Mouse (Mus musculus): Measurements from ENCODE around the gene Hist1h4k. TPM values are rescaled to one million over a fixed set of nuclear protein-coding genes. Genes with fewer than 3 reads are reported as not detected.
"Not testable (repeated sequence)": the region's sequence is repeated elsewhere in the genome, so short reads cannot be mapped to it uniquely, and the experiment has no call there.

The Hist1h4k gene
- 1.3 and 3.0 TPM in 2 replicates for polyA plus RNA-seq (2015; fragmentation: Nextera tagmentation; extraction: Ambion mirVana)

DNA sequence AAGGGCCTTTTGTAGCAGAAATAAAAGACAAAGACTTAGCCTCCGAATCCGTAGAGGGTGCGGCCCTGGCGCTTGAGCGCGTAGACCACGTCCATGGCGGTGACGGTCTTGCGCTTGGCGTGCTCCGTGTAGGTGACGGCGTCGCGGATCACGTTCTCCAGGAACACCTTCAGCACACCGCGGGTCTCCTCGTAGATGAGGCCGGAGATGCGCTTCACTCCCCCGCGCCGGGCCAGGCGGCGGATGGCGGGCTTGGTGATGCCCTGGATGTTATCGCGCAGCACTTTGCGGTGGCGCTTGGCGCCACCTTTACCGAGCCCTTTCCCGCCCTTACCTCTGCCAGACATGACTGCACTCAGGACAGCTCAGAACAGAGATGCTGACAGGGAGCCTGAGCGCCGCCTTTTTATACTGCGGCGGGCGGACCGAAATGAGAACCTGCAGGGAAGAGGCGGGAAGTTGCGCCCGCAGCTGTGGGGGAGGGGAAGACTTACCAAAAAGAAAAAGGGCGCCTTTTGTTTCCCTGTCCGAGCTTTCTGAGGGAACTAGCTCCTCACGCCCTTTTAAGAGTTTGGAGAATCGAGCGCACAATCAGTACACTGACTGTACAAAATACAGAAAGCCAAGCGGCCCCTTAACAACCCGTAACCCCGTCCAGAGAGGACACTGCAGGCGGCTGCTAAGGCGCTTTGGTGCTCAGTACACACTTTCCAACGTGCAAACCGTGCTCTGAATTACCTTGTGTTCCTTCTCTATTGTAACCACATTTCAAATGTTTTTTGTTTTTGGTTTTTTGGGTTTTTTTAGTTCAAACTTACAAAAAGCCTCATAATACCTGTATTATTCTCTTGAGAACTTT, at the start of gene Hist1h4k:
Gene Hist1h4k (minus strand): TSS at position 347 of the 859 bp plus-strand sequence.
- not testable (repeated sequence) for H3K36me3 ChIP-seq; H3K27me3 ChIP-seq; H3K9me3 ChIP-seq (replicated peaks)
- peak; percentile 70 for ATAC-seq (replicated peaks; ENCODE audit: insufficient number of reproducible peaks, insufficient read depth, low FRiP score, low read depth)
- Histone ChIP-seq H3K9ac (peak within 1 kb of the TSS; percentile 61), H3K4me3 (peak within 1 kb of the TSS; percentile 53), H3K4me2 (peak within 1 kb of the TSS; percentile 67), H3K4me1 (replicated peaks) (peaks cover 28% of the 10 kb centered on the region), H3K27ac (peak within 1 kb of the TSS; percentile 92)
- WGBS: under 1% methylated on average over 49 of the region's 56 CpGs

DNA sequence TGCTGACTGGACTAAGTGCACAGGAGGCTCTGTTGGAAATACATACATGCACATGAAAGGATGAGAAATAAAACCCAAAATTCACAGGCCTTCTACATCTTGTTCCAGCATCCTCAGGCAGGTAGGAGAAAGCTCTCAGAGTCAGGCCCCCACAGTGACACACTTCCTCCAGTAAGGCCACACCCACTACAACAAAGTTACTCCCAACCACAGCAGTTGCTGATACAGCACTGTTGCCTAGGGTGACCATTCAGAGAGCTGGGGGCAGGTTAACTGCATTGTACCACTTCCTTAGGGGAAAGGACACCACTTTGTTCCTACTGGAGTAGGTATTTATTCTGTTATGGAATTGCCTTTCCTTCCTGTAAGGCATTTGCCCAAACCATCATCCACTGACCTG, 46.9 kb upstream of the Hist1h4k start:
- not testable (repeated sequence) for H3K4me3 ChIP-seq; H3K27me3 ChIP-seq; H3K27ac ChIP-seq; H3K4me2 ChIP-seq; H3K36me3 ChIP-seq; H3K4me1 ChIP-seq (replicated peaks); ATAC-seq (replicated peaks; ENCODE audit: insufficient number of reproducible peaks, insufficient read depth, low FRiP score, low read depth); H3K9ac ChIP-seq; H3K9me3 ChIP-seq (replicated peaks)

DNA sequence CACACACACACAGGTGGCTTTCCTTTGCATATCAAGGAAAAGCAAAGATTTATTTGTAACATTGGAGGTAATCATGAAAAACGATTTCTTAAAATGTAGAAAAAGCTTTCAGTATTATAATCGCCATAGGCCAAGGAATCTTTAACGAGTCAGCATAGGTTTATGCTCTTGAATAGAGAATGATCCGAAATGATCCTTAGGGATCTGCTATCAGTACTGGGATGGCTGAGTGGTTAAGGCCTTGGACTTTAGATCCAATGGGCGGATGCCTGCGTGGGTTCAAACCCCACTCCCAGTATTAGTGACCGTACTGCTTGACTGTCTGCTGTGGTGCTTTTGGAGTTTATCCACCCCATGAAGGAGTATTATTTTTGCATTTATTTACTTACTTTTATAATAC, 45.3 kb upstream of the Hist1h4k start:
- ATAC-seq (replicated peaks; ENCODE audit: insufficient number of reproducible peaks, insufficient read depth, low FRiP score, low read depth): no peak
- 89% methylated on average over 7 of the region's 7 CpGs for WGBS

DNA sequence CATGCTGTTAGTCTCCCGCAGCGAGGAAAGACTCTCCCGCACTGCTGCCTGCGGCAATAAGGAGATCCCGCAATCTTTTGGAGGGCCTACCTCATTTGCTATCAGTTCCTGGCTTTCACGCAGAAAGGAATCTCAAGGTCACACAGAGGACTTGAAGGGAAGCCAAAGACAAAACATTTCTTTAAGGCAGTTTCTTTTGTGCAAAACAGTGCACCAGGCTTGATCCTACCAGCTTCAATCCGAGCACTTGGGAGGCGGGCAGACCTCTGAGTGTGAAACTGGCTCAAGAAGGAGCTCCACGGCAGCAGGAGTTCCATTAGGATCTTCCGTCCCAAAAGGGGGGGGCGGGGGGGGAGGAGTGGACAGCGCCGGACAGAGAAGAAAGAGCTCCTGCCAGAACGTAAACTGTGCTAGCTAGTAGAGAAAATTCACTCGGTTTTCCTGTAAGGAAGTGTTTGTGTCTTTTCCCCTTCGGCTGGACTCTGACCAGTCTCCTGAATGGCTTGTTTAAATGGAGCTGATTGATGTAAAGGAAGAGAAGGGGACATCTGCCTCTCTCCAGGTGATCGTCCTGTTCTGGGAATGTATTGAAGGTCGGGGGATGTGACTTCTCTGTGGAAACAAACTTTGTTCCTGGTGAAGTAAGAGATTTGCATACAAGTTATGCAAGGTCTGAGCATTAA, 40.4 kb upstream of the Hist1h4k start:
- Histone ChIP-seq H3K4me1 (replicated peaks) (peaks cover 20% of the 10 kb centered on the region), H3K9me3 (replicated peaks) (no peaks in the 10 kb centered on the region), H3K27me3 (no peaks in the 10 kb centered on the region), H3K9ac (peak overlapping the region; percentile 47), H3K27ac (no peak overlapping the region), H3K4me2 (peak overlapping the region; percentile 69), H3K4me3 (peak overlapping the region; percentile 36), H3K36me3 (no peaks in the 10 kb centered on the region)
- 8% methylated on average over 18 of the region's 18 CpGs for WGBS
- no peak for ATAC-seq (replicated peaks; ENCODE audit: insufficient number of reproducible peaks, insufficient read depth, low FRiP score, low read depth)

More for the DNA sequence above, 45.3 kb upstream of the Hist1h4k start:
- no peak overlapping the region for H3K27ac ChIP-seq
- no peaks in the 10 kb centered on the region for H3K9me3 ChIP-seq (replicated peaks)
- H3K4me1 ChIP-seq (replicated peaks): peaks cover 4% of the 10 kb centered on the region
- H3K27me3 ChIP-seq: no peaks in the 10 kb centered on the region
- H3K4me2 ChIP-seq: no peak overlapping the region
- no peaks in the 10 kb centered on the region for H3K36me3 ChIP-seq
- H3K4me3 ChIP-seq: no peak overlapping the region
- no peak overlapping the region for H3K9ac ChIP-seq

DNA sequence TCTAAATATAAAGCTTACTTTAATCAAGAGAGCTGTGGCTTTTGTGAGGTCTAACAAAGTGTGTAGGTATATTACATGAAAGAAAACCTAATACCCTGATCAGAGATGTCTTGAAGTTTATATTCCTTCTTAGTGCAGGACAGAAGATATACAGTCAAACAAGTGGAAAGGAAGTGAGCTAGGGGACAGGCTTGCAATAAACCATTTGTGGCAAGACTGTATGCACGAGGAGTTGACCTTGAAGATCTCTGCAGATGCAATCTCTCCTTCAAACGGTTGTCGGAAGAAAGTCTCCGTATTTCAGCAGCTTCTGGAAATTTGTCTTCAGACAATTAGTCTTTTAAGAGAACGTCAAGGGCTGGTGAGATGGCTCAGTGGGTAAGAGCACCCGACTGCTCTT, 39.6 kb upstream of the Hist1h4k start:
- Histone ChIP-seq H3K9ac (no peak overlapping the region), H3K4me1 (replicated peaks) (peaks cover 20% of the 10 kb centered on the region), H3K4me2 (no peak overlapping the region), H3K36me3 (no peaks in the 10 kb centered on the region), H3K27ac (no peak overlapping the region), H3K9me3 (replicated peaks) (no peaks in the 10 kb centered on the region), H3K4me3 (no peak overlapping the region), H3K27me3 (no peaks in the 10 kb centered on the region)
- WGBS: 54% methylated on average over 6 of the region's 6 CpGs
- no peak for ATAC-seq (replicated peaks; ENCODE audit: insufficient number of reproducible peaks, insufficient read depth, low FRiP score, low read depth)

DNA sequence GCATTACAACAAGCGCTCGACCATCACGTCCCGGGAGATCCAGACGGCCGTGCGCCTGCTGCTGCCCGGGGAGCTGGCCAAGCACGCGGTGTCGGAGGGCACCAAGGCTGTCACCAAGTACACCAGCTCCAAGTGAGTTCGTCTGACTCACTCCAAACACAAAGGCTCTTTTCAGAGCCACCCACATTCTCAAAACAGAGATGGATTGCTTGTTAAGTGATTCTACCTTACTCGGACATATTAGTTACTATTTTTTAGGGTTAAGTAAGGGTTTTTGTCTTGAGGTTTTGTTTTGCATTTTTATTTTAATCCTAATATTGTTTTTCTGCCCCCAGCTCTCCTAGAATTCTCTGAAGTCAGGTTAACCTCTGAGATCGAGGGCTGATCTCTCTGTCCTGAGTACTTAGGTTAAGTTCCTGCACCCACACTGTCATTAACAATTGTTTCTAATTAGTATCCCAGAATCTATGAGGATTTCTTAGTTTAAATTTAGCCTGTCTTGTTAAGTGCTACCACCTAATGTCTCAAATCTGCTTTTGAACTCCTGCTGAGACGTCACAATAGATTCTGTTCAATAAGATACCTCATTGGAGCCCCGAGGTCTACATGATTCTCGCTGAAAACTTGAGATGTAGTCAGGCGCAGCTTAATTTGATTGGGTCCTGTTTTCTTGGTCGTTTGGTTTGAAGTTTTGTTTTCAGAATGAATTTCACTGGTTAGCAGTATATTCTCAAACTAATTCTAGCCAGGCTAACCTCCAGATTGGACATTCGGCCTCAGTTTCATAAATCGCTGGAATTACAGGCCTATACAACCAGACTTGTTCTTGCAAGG, 37.7 kb upstream of the Hist1h4k start:
- no peak overlapping the region for H3K9ac ChIP-seq

DNA sequence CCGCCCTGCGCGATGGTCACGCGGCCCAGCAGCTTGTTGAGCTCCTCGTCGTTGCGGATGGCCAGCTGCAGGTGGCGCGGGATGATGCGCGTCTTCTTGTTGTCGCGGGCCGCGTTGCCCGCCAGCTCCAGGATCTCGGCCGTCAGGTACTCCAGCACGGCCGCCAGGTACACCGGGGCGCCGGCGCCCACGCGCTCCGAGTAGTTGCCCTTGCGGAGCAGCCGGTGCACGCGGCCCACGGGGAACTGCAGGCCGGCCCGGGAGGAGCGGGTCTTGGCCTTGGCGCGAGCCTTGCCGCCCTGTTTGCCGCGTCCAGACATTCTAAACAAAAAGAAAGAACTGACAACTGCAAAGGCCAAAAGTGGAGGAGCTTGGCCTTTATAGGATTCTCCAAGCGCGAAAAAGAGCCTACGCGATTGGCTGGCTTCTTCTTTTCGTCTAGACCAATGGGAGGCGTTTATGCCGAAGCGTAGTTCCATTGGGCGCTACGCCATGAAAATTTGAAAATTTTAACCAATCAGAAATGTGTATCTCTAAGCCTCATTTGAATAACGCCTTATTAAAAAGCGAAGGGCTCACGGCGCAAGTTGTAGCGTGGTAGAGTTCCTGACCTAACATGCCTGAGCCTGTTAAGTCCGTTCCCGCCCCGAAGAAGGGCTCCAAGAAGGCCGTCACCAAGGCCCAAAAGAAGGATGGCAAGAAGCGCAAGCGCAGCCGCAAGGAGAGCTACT, 36.8 kb upstream of the Hist1h4k start, which contains the start of the genes Hist1h2an and Hist1h2bp:
Gene Hist1h2an (minus strand): TSS at position 320 of the 731 bp plus-strand sequence.
Gene Hist1h2bp (plus strand): TSS at position 563 of the 731 bp plus-strand sequence.
- peak; percentile 92 for ATAC-seq (replicated peaks; ENCODE audit: insufficient number of reproducible peaks, insufficient read depth, low FRiP score, low read depth)
- under 1% methylated on average over 44 of the region's 63 CpGs for WGBS
- Histone ChIP-seq H3K4me3 (peak within 1 kb of the TSS; percentile 46), H3K4me2 (peak within 1 kb of the TSS; percentile 64), H3K4me1 (replicated peaks) (peaks cover 37% of the 10 kb centered on the region), H3K27ac (peak within 1 kb of the TSS; percentile 83), H3K9ac (peak within 1 kb of the TSS; percentile 54)
- not testable (repeated sequence) for H3K27me3 ChIP-seq; H3K36me3 ChIP-seq; H3K9me3 ChIP-seq (replicated peaks)

More for the DNA sequence above, 37.7 kb upstream of the Hist1h4k start:
- H3K4me2 ChIP-seq: peak overlapping the region; percentile 64
- H3K27ac ChIP-seq: peak overlapping the region; percentile 83
- H3K27me3 ChIP-seq: no peaks in the 10 kb centered on the region
- H3K4me1 ChIP-seq (replicated peaks): peaks cover 30% of the 10 kb centered on the region
- H3K9me3 ChIP-seq (replicated peaks): no peaks in the 10 kb centered on the region
- WGBS: 24% methylated on average over 17 of the region's 21 CpGs
- H3K4me3 ChIP-seq: peak overlapping the region; percentile 46
- ATAC-seq (replicated peaks; ENCODE audit: insufficient number of reproducible peaks, insufficient read depth, low FRiP score, low read depth): peak; percentile 3; the same call in 1 of the 2 replicates
- H3K36me3 ChIP-seq: no peaks in the 10 kb centered on the region

DNA sequence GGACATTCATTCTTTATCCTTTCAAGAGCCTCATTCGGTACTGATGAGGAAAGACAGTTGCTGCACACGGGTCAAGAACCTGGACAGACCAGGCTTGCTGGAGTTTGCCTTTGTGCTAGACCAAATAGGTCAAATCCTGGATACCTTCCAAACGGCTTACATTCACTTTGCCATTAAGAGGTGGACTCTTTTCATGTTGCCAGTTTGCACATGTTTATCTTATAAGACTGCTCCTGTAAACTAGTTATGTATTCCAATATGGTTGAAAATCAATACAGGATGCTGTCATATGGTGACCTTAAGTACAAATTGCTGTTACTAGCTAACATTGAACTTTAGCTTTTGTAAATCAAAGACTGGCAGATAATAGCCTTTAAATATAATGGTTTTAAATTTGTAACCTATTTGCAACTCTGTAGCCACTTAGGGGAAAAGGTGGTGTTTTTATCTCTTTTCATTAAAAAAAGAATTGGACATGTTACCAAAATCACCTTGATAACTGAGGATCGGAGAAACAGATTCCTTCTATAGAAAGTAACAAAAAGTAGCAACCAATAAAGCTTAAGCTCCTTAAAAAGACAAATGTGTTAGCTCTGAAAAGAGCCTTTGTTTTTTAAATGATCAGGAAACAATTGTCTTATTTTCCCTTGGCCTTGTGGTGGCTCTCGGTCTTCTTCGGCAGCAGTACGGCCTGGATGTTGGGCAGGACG, 36.0 kb upstream of the Hist1h4k start:
- peak overlapping the region; percentile 54 for H3K9ac ChIP-seq
- no peaks in the 10 kb centered on the region for H3K36me3 ChIP-seq
- no peak for ATAC-seq (replicated peaks; ENCODE audit: insufficient number of reproducible peaks, insufficient read depth, low FRiP score, low read depth)
- 7% methylated on average over 8 of the region's 8 CpGs for WGBS
- H3K4me1 ChIP-seq (replicated peaks): peaks cover 38% of the 10 kb centered on the region
- no peaks in the 10 kb centered on the region for H3K9me3 ChIP-seq (replicated peaks)
- peak overlapping the region; percentile 46 for H3K4me3 ChIP-seq
- peak overlapping the region; percentile 83 for H3K27ac ChIP-seq
- no peaks in the 10 kb centered on the region for H3K27me3 ChIP-seq
- peak overlapping the region; percentile 64 for H3K4me2 ChIP-seq

DNA sequence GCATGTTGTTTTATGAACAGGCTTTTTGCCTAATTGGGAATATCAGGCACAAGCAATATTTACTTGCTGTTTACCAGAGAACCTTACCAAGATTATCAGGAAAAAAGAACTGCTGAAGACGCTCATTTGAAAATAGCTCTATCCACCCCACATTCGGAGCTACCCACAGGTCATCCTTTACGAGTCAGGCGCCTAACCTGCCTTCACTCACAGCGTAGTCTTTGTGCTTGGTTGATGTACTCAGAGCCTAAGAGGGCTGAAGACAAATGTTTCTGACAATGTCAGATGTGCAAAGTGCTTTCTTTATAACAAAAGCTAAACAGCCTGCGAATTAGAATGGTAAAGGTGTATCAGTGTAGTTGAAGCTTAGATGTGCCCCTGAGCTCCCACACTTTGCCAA, 34.0 kb upstream of the Hist1h4k start:
- ATAC-seq (replicated peaks; ENCODE audit: insufficient number of reproducible peaks, insufficient read depth, low FRiP score, low read depth): no peak
- Histone ChIP-seq H3K9me3 (replicated peaks) (no peaks in the 10 kb centered on the region), H3K4me3 (peak overlapping the region; percentile 51; the same call in 1 of the 2 replicates), H3K9ac (0 out of 2 replicates have a peak overlapping the region, but pooled peaks have one; percentile 28), H3K4me1 (replicated peaks) (peaks cover 45% of the 10 kb centered on the region), H3K27me3 (no peaks in the 10 kb centered on the region), H3K36me3 (no peaks in the 10 kb centered on the region), H3K4me2 (peak overlapping the region; percentile 76; the same call in 1 of the 2 replicates), H3K27ac (peak overlapping the region; percentile 73)
- WGBS: 54% methylated on average over 6 of the region's 6 CpGs

DNA sequence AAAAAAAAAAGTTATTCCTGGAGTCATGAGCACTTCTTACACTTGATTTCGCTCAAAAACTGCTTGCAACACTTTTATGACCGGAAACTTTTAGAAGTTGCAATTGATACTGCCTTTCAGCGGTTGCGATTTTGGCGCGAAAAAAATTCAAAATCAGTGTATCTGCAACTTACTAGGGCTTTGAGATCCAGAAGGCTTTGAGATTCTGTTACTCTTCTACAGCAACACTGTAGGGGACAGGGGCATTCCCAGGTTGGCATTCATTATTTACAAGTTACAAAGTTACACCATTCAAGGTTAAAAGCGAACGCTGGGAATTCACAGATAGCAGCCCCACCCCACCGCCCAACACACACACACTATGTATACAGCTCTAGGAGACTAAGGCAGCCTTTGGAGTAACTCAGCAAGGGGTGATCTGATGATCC, 33.4 kb upstream of the Hist1h4k start:
- Histone ChIP-seq H3K27me3 (no peaks in the 10 kb centered on the region), H3K9me3 (replicated peaks) (no peaks in the 10 kb centered on the region), H3K36me3 (no peaks in the 10 kb centered on the region), H3K27ac (peak overlapping the region; percentile 73), H3K4me2 (peak overlapping the region; percentile 76), H3K4me1 (replicated peaks) (peaks cover 45% of the 10 kb centered on the region), H3K4me3 (peak overlapping the region; percentile 51), H3K9ac (peak overlapping the region; percentile 28)
- WGBS: 4% methylated on average over 9 of the region's 9 CpGs
- ATAC-seq (replicated peaks; ENCODE audit: insufficient number of reproducible peaks, insufficient read depth, low FRiP score, low read depth): no peak

All from heart, embryonic 15.5 days (tissue).